Mouse (Mus musculus) urinary bladder, postnatal 25 days (tissue): Measurements from ENCODE around the gene Ramp1.

Experiments
- DNase-seq: peaks from one replicate; pipeline ENCODE4 v3.0.0; 2022; ENCODE audit warnings: low spot score

The Ramp1 gene

GRCm38 (mm10) chr1:91201122-91201521 is 21.5 kb downstream of the Ramp1 start:
- DNase-seq: no peak

GRCm38 (mm10) chr1:91204221-91204765 is 24.7 kb downstream of the Ramp1 start:
- DNase-seq: no peak

- no peak for DNase-seq
Measured at GRCm38 (mm10) chr1:91205651-91206050, 26.0 kb downstream of the Ramp1 start.

GRCm38 (mm10) chr1:91206336-91206735 is 26.7 kb downstream of the Ramp1 start:
- no peak for DNase-seq

- DNase-seq: no peak
Measured at GRCm38 (mm10) chr1:91206873-91207272, 27.3 kb downstream of the Ramp1 start.

- DNase-seq: no peak
Measured at GRCm38 (mm10) chr1:91207334-91208074, 27.9 kb downstream of the Ramp1 start.

GRCm38 (mm10) chr1:91209343-91209742 is 29.7 kb downstream of the Ramp1 start:
- no peak for DNase-seq

GRCm38 (mm10) chr1:91209785-91210184 is 30.2 kb downstream of the Ramp1 start:
- peak; percentile 22 for DNase-seq

- DNase-seq: peak; percentile 50
Measured at GRCm38 (mm10) chr1:91211099-91211498, 31.5 kb downstream of the Ramp1 start.

- DNase-seq: no peak
Measured at GRCm38 (mm10) chr1:91211591-91212008, 32.0 kb downstream of the Ramp1 start.

- DNase-seq: no peak
Measured at GRCm38 (mm10) chr1:91215264-91215663, 35.6 kb downstream of the Ramp1 start.

- no peak for DNase-seq
Measured at GRCm38 (mm10) chr1:91215981-91216380, 36.4 kb downstream of the Ramp1 start.

- DNase-seq: no peak
Measured at GRCm38 (mm10) chr1:91216504-91217267, 37.1 kb downstream of the Ramp1 start.

- peak; percentile 26 for DNase-seq
Measured at GRCm38 (mm10) chr1:91219641-91220321, 40.2 kb downstream of the Ramp1 start.

GRCm38 (mm10) chr1:91220322-91220672 is 40.7 kb downstream of the Ramp1 start:
- no peak for DNase-seq

- no peak for DNase-seq
Measured at GRCm38 (mm10) chr1:91226562-91226961, 46.9 kb downstream of the Ramp1 start.

- DNase-seq: no peak
Measured at GRCm38 (mm10) chr1:91227381-91228054, 47.9 kb downstream of the Ramp1 start.

GRCm38 (mm10) chr1:91231142-91231541 is 51.5 kb downstream of the Ramp1 start:
- no peak for DNase-seq

- no peak for DNase-seq
Measured at GRCm38 (mm10) chr1:91231896-91232295, 52.3 kb downstream of the Ramp1 start.

- no peak for DNase-seq
Measured at GRCm38 (mm10) chr1:91235395-91235794, 55.8 kb downstream of the Ramp1 start.

- DNase-seq: no peak
Measured at GRCm38 (mm10) chr1:91237676-91238075, 58.1 kb downstream of the Ramp1 start.

- peak; percentile 38 for DNase-seq
Measured at GRCm38 (mm10) chr1:91239112-91239511, 59.5 kb downstream of the Ramp1 start.
